Mouse (Mus musculus) megakaryocyte, embryonic 14.5 days (primary cell): ENCODE measurements at regions not wholly inside any gene's neighbourhood (a gene's known extent, or its start where the extent isn't known, plus 50 kb on each side); places are given as distances from the start of the nearest gene placed in this dataset.

Experiments
- FLI1 ChIP-seq: IDR thresholded peaks from 2 replicates; pipeline ENCODE4 v1.6.1; 2012; ENCODE audit warnings: low read length, inconsistent platforms, mixed read lengths
- GATA1 ChIP-seq: IDR thresholded peaks from 3 replicates; pipeline ENCODE4 v1.6.1; 2012; ENCODE audit warnings: mixed read lengths, low read length, inconsistent platforms, borderline replicate concordance

DNA sequence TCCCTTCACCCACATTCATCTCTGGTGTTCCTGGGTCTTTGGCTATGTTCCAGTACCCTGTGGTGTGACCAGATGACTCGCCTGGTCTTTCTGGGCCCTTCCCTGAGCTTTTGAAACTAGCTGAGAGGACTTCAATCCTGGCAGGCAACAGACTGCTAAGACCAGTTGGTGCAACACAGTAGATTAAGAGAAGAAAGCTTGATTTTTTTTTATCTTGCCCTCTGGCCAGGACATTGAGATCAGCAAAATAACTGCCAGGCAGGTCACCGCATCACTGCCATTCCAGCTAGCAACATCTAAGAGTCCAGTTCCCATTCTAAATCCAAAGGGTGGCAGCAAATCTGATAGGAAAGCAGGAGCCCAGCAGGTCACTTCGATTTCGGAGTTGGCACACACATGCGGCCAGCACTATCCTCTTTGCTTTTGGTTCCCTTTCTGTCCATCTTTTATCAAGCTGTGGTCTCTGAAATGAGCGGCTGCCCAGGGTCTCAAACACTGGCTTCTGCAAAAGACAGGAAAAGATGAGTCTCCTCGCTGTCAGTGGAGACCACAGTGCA, 181.9 kb upstream of the Cpeb2 start:
- TF ChIP-seq GATA1: no peak
- no peak for TF ChIP-seq FLI1
